Mouse (Mus musculus) right cerebral cortex, adult 2 months (tissue): ENCODE data around the gene Brca2.

Experiments used
- DNase-seq, 2 experiments: peaks; one replicate each; pipeline ENCODE4 v3.0.0; 2021 to 2022; ENCODE audit warnings: low spot score in 2 of 2

Brca2 gene

GRCm38 (mm10) chr5:150598202-150599119 lies 76.0 kb downstream of the Brca2 start:
- no peak for DNase-seq

DNA sequence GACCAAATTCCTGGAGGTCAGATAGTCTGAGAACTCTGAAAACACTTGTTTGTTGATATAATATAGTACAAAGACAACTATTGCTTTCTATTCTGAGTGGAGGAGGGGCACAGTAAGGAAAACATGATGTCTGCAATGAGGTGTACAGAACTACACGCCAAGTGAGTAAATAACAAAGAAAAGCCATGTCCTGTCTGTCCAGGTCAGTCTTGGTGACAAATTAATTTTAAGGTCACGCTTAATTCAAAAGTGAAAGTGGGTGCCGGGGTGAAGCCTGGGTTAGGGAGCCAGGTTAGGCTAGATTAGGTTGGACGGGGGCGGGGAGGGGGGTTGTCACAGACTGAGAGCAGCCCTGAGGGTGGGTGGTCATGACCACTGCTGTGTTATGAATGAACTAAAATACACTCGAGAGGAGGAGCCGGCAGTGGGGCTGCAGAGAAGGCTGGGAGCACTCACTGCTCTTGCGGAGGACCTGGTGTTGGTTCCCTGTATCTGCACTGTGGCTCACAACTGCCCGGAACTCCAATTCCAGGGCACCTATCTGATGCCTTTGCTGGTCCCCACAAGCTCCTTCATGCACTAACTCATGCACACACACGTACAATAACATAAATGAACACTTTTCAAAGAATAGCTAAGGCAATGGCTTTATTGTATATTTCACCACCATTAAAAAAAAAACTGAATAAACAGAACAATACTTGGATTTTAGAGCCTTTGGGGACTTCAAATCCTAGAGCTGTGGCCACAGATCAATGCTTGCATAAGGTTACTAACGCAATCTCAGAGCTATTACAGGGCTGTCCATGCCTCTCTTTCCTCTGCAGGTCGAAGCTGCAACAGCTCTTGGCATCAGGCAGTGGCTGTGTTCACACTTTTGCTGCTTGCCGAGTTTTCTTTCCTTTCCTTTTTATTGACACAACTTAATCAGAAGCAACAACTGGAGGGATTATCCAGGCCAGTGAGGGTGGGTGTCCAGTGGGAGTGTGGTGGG lies 77.2 kb downstream of the Brca2 start:
- no peak for DNase-seq

DNA sequence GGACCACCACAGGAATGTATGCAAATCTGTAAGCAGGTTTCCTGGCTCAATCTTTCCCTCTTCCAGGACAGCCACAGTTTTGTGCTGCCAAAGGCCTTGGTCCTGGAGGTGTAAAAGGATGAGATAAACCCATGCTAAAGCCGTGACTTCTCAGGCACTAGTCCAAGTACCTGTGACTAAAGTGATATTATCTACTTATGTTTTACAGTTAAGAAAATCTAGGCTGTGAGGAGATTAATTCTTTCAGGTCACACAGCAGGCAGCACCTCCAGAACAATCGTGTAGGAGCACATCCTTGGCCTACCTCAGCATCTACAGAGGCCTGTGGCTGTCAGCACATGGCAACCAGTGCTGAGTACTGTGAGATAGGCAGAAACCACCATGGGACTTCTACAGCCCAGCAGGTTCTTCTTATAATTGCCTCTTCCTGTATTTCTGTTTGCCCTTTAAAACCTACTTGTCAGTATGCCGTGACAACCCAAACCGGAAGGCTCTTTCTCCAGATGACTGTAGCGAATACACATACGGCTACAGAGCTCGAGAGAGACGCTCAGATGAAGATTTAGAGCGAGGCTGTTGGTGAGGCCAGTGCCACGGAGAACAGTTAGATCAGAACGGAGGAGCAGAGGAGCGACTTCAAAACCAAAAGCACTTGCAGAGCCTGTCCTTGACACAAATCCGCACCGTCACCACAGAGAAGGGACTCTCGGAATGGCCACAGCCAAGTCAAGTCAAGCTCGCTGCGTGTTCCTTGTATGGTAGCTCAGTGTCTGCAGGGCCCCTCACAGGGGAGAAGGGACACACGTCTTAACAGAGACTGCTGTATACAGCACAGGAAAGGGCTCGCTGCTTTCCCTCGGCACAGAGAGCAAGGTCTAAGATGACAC lies 78.4 kb downstream of the Brca2 start:
- DNase-seq: no peak

- DNase-seq: no peak
These were observed 79.2 kb downstream of the Brca2 start for GRCm38 (mm10) chr5:150601441-150602230.

- DNase-seq: no peak
These were observed 83.7 kb downstream of the Brca2 start for GRCm38 (mm10) chr5:150606131-150606530.

DNA sequence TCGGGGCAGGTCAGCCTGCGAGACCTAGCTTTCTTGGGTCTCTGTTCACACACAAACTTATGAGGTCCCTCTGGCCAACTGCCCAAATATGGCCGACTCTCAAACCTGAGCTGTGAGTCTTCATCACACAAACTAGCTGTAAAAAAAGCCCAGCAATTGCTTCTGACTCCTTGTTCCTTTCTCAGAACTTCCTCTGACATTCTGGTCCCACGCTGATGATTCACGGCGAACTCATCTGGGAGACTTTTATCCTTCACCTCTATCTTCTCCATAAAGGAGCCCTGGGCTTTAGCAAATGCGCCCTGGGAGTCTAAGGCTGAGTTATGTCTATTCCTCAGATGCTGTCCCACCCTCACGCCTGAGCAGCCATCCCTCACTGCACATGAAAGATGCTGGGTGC lies 85.2 kb downstream of the Brca2 start:
- no peak for DNase-seq

- no peak for DNase-seq
These were observed 88.7 kb downstream of the Brca2 start for GRCm38 (mm10) chr5:150611136-150611535.

GRCm38 (mm10) chr5:150611697-150612096 lies 89.3 kb downstream of the Brca2 start:
- DNase-seq: peak; percentile 28 to 37

- no peak for DNase-seq
These were observed 91.6 kb downstream of the Brca2 start for GRCm38 (mm10) chr5:150614054-150614453.

DNA sequence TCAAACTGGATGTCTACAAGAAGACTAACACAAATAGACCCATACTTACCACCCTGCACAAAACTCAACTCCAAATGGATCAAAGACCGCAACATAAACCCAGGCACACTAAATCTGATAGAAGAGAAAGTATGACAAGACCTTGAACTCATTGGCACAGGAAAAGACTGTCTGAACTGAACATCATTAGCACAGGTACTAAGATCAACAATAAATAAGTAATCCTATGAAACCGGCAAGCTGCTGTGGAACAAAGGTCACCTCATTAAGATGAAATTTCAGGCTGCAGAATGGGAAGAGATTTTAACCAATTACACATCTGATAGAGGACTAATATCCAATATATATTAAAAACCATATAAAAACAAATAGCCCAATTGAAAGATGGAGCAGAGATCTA lies 93.8 kb downstream of the Brca2 start:
- DNase-seq: no peak

DNA sequence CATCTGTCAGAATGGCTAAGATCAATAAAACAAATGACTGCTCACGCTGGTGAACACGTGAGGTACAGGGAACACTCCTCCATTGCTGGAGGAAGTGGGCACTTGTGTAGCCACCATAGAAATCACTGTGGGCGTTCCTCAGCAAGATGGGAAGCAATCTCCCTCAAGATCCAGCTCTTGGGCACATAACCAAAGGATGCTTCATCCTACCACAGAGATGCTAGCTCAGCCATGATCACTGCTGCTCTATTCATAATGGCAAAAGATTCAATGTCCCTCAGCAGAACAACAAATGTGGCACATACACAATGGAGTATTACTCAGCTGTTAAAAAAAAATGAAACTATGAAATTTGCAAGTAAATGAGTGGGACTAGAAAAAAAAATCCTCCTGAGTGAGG lies 94.3 kb downstream of the Brca2 start:
- DNase-seq: no peak

- DNase-seq: no peak
These were observed 96.3 kb downstream of the Brca2 start for GRCm38 (mm10) chr5:150618599-150619355.
